Mouse (Mus musculus): ENCODE data around the gene Ly9. TPM values are rescaled to one million over a fixed set of nuclear protein-coding genes. Genes with fewer than 3 reads are reported as not detected.

Ly9 gene
- total RNA-seq, 2 experiments from 2014 or later: not detected

Small RNA genes within 50 kb of the gene (microRNA-seq; reads per million reads assigned to microRNA genes)
- gene Mir7683: 0 reads per million in 2 experiments

Other genes starting within 250 kb of the Ly9 start
- gene Klhdc9, start 246.6 kb downstream of the Ly9 start, total RNA-seq (2021): 1 to 10 TPM; 6.2 TPM
- 1 to 10 TPM; 1.9 to 2.1 TPM for gene Nectin4, start 237.3 kb downstream of the Ly9 start, total RNA-seq (2021)
- gene Arhgap30, start 218.5 kb downstream of the Ly9 start, total RNA-seq (2021): 1 to 10 TPM; 1.9 to 2.8 TPM
- gene Usf1, start 196.1 kb downstream of the Ly9 start, total RNA-seq (2021): 100 to 1,000 TPM; 105 TPM
- 1 to 10 TPM; 2.0 to 3.0 TPM for gene Tstd1, start 188.5 kb downstream of the Ly9 start, total RNA-seq (2021)
- 1 to 10 TPM; 5.5 to 7.2 TPM for gene F11r, start 169.9 kb downstream of the Ly9 start, total RNA-seq (2021)
- gene Alyref2, start 103.9 kb downstream of the Ly9 start, total RNA-seq (2021): 1 to 10 TPM; 5.3 TPM
- not detected for gene Itln1, start 72.1 kb downstream of the Ly9 start, total RNA-seq (2021)
- gene Cd244a, start 48.2 kb downstream of the Ly9 start, total RNA-seq (2021): not detected
- not detected for gene Slamf7, start 45.6 kb upstream of the Ly9 start, total RNA-seq (2021)
- gene Cd48, start 74.6 kb upstream of the Ly9 start, total RNA-seq (2021): 1 to 10 TPM in 1 of 2 experiments, under 1 TPM in 1; 0.27 to 1.0 TPM
- gene Slamf1, start 159.7 kb upstream of the Ly9 start, total RNA-seq (2021): under 1 TPM; 0.39 to 0.64 TPM
- gene Cd84, start 232.3 kb upstream of the Ly9 start, total RNA-seq (2021): 1 to 10 TPM; 1.4 to 2.1 TPM